Mouse (Mus musculus) neural tube, embryonic 14.5 days (tissue): Measurements from ENCODE around the gene Kmt5a. TPM values are rescaled to one million over a fixed set of nuclear protein-coding genes. Genes with fewer than 3 reads are reported as not detected.

ENCODE experiments used
- microRNA-seq: library from miRNA; unstranded; fragments of <30 nt; microRNA quantifications from one replicate; pipeline ENCODE4, GENCODE M21; 2016
- polyA plus RNA-seq: library from polyadenylated mRNA; unstranded; fragments of >200 nt; fragmentation: Nextera tagmentation; extraction: Ambion mirVana; gene quantifications from 2 replicates; pipeline ENCODE4 v1.2.1, GENCODE M21; 2014

Kmt5a gene
- polyA plus RNA-seq, 1 experiment from 2014 or later, result 15.9 TPM

Small RNAs within 50 kb of the gene (microRNA-seq; reads per million reads assigned to microRNA genes)
- not detected for gene Gm27486

Other genes with a start within 250 kb of the Kmt5a start
- 14.3 and 15.2 TPM in 2 replicates for gene Pitpnm2, start 190.2 kb upstream of the Kmt5a start, polyA plus RNA-seq
- 15.8 and 18.8 TPM in 2 replicates for gene Mphosph9, start 112.0 kb upstream of the Kmt5a start, polyA plus RNA-seq
- gene 2810006K23Rik, start 111.8 kb upstream of the Kmt5a start, polyA plus RNA-seq, result 8.2 and 12.7 TPM in 2 replicates
- gene Cdk2ap1, start 76.8 kb upstream of the Kmt5a start, polyA plus RNA-seq, result 68.5 and 72.5 TPM in 2 replicates
- 101 and 102 TPM in 2 replicates for gene Sbno1, start 13.9 kb upstream of the Kmt5a start, polyA plus RNA-seq
- 22.9 and 28.7 TPM in 2 replicates for gene Rilpl2, start 38.4 kb downstream of the Kmt5a start, polyA plus RNA-seq
- gene Snrnp35, start 43.2 kb downstream of the Kmt5a start, polyA plus RNA-seq, result 8.9 and 12.0 TPM in 2 replicates
- 11.0 and 14.4 TPM in 2 replicates for gene Rilpl1, start 91.5 kb downstream of the Kmt5a start, polyA plus RNA-seq
- gene Tmed2, start 100.8 kb downstream of the Kmt5a start, polyA plus RNA-seq, result 368 and 376 TPM in 2 replicates
- gene Ddx55, start 112.9 kb downstream of the Kmt5a start, polyA plus RNA-seq, result 24.9 and 30.4 TPM in 2 replicates
- 67.8 and 78.8 TPM in 2 replicates for gene Eif2b1, start 139.2 kb downstream of the Kmt5a start, polyA plus RNA-seq
- gene Gtf2h3, start 139.2 kb downstream of the Kmt5a start, polyA plus RNA-seq, result 47.6 and 49.4 TPM in 2 replicates
- gene Atp6v0a2, start 188.6 kb downstream of the Kmt5a start, polyA plus RNA-seq, result 39.4 and 43.0 TPM in 2 replicates